Mouse (Mus musculus) adrenal gland, postnatal 4 days (tissue): ENCODE data around the gene Casc3. TPM values are rescaled to one million over a fixed set of nuclear protein-coding genes. Genes with fewer than 3 reads are reported as not detected.

ENCODE experiments used
- DNase-seq, 2 experiments: peaks; one replicate each; pipeline ENCODE4 v3.0.0; 2021 to 2022; ENCODE audit warnings: low spot score in 2 of 2, mixed read lengths in 2 of 2
- total RNA-seq, 2 experiments: library from RNA; stranded (reverse); gene quantifications; 2 replicates each; pipeline ENCODE4 v1.2.3; 2021

The Casc3 gene
- total RNA-seq, 2 experiments from 2014 or later, result 45.2 to 54.8 TPM

- DNase-seq, result no peak
Measured at GRCm38 (mm10) chr11:98829875-98830274, 25.2 kb downstream of the Casc3 start.

- no peak for DNase-seq
Measured at GRCm38 (mm10) chr11:98835296-98835695, 30.6 kb downstream of the Casc3 start.

- DNase-seq, result no peak
Measured at GRCm38 (mm10) chr11:98835725-98836124, 31.0 kb downstream of the Casc3 start.

- no peak for DNase-seq
Measured at GRCm38 (mm10) chr11:98836128-98836527, 31.4 kb downstream of the Casc3 start.

- peak; percentile 62 to 76 for DNase-seq
Measured at GRCm38 (mm10) chr11:98836651-98837141, 32.0 kb downstream of the Casc3 start, which contains the start of gene Rapgefl1. TSS of gene Rapgefl1 (plus strand) at chr11:98836785.

- DNase-seq, result no peak
Measured at GRCm38 (mm10) chr11:98837231-98837704, 32.6 kb downstream of the Casc3 start.

GRCm38 (mm10) chr11:98837917-98838316 lies 33.2 kb downstream of the Casc3 start:
- no peak for DNase-seq

- no peak for DNase-seq
Measured at GRCm38 (mm10) chr11:98838512-98838911, 33.8 kb downstream of the Casc3 start.

GRCm38 (mm10) chr11:98839402-98839801 lies 34.7 kb downstream of the Casc3 start:
- DNase-seq, result no peak

- DNase-seq, result no peak
Measured at GRCm38 (mm10) chr11:98839897-98840296, 35.2 kb downstream of the Casc3 start.

GRCm38 (mm10) chr11:98846016-98846415 lies 41.3 kb downstream of the Casc3 start:
- no peak for DNase-seq

GRCm38 (mm10) chr11:98846865-98847604 lies 42.3 kb downstream of the Casc3 start:
- DNase-seq, result no peak

GRCm38 (mm10) chr11:98849196-98849894 lies 44.6 kb downstream of the Casc3 start:
- no peak for DNase-seq

- no peak for DNase-seq
Measured at GRCm38 (mm10) chr11:98850100-98851093, 45.7 kb downstream of the Casc3 start.

- DNase-seq, result no peak
Measured at GRCm38 (mm10) chr11:98854116-98854515, 49.4 kb downstream of the Casc3 start.

GRCm38 (mm10) chr11:98854659-98855058 lies 50.0 kb downstream of the Casc3 start:
- no peak for DNase-seq

- DNase-seq, result peak; percentile 61 to 79
Measured at GRCm38 (mm10) chr11:98858759-98859731, 54.3 kb downstream of the Casc3 start.

GRCm38 (mm10) chr11:98863028-98863750 lies 58.5 kb downstream of the Casc3 start, which contains the start of gene Wipf2:
TSS of gene Wipf2 (plus strand) at chr11:98863638.
- peak; percentile 90 to 92 for DNase-seq
